Mouse (Mus musculus) testis, adult 2 months (tissue): ENCODE data around the gene Grasp.

ENCODE experiments used
- CTCF ChIP-seq: fragments of 200-500 bp; IDR thresholded peaks from 2 replicates; pipeline ENCODE4 v1.5.1; 2012; ENCODE audit warnings: low read depth, mild to moderate bottlenecking, inconsistent platforms, low read length, moderate library complexity; ENCODE audit not compliant: control insufficient read depth, insufficient read depth, insufficient replicate concordance
- POLR2A ChIP-seq: fragments of 200-500 bp; IDR thresholded peaks from 2 replicates; pipeline ENCODE4 v1.6.1; 2012; ENCODE audit warnings: low read depth, mild to moderate bottlenecking, inconsistent platforms, low read length, moderate library complexity; ENCODE audit not compliant: control insufficient read depth

DNA sequence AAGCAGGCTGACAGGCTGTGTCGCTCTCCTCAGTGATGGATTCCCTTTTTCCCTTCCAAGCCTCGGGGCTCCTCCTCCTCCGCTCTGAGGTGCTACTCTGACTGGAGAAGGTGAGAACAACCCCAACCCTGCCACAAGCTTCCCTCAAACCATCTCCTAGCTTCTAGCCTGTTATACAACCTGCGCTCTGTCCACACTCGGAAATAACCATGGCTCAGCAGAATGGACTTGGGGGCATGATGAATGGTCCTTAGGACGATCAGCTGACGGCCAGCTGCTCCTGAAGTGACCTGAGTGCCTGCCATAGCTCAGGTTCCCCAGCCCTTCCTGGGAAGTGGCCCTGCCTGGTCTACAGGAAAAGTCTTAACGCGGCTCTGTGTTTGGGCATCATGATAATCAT, 17.9 kb downstream of the Grasp start:
- TF ChIP-seq POLR2A (no peak), CTCF (no peak)
